Mouse (Mus musculus) kidney, embryonic 14.5 days (tissue): ENCODE measurements at regions not wholly inside any gene's neighbourhood (a gene's known extent, or its start where the extent isn't known, plus 50 kb on each side); places are given as distances from the start of the nearest gene placed in this dataset.
"Not testable (repeated sequence)": the region's sequence is repeated elsewhere in the genome, so short reads cannot be mapped to it uniquely, and the experiment has no call there.

Experiments used
- ATAC-seq: fragments of 200-750 bp; cut with Nextera tagmentation; 2 replicates; pipeline ENCODE4 v1.8.0; 2017; ENCODE audit warnings: moderate number of reproducible peaks, mild to moderate bottlenecking, moderate TSS enrichment, moderate library complexity; ENCODE audit not compliant: low FRiP score, low TSS enrichment
- H3K27ac ChIP-seq: fragments of 300-500 bp; sonication (generic); 2 replicates; pipeline ENCODE4 v1.5.1; 2014; ENCODE audit warnings: low read depth, mild to moderate bottlenecking, low read length, moderate library complexity, mixed read lengths
- H3K27me3 ChIP-seq: fragments of 300-500 bp; sonication (generic); 2 replicates; pipeline ENCODE4 v1.6.1; 2014; ENCODE audit warnings: mild to moderate bottlenecking, low read length; ENCODE audit not compliant: control insufficient read depth, insufficient read depth
- H3K36me3 ChIP-seq: fragments of 300-500 bp; sonication (generic); 2 replicates; pipeline ENCODE4 v1.6.1; 2014; ENCODE audit warnings: low read length, mixed read lengths; ENCODE audit not compliant: control insufficient read depth, insufficient read depth
- H3K4me1 ChIP-seq: fragments of 300-500 bp; sonication (generic); 2 replicates; pipeline ENCODE4 v1.6.1; 2014; ENCODE audit warnings: low read length, mixed read lengths; ENCODE audit not compliant: control insufficient read depth, insufficient read depth
- H3K4me2 ChIP-seq: fragments of 300-500 bp; sonication (generic); replicated peaks from 2 replicates; pipeline ENCODE4 v1.6.1; 2014; ENCODE audit warnings: low read depth, mild to moderate bottlenecking, low read length
- H3K4me3 ChIP-seq: fragments of 300-500 bp; sonication (generic); 2 replicates; pipeline ENCODE4 v1.5.1; 2014; ENCODE audit warnings: mild to moderate bottlenecking, low read length
- H3K9ac ChIP-seq: fragments of 300-500 bp; sonication (generic); 2 replicates; pipeline ENCODE4 v1.6.1; 2014; ENCODE audit warnings: low read depth, mild to moderate bottlenecking, low read length, moderate library complexity
- H3K9me3 ChIP-seq: fragments of 300-500 bp; sonication (generic); 2 replicates; pipeline ENCODE4 v1.6.1; 2016; ENCODE audit warnings: low read length; ENCODE audit not compliant: control insufficient read depth
- WGBS: fragments of 180-500 bp; shearing (Covaris S2); extraction: QIAGEN DNeasy Blood & Tissue Kit; methylation state at CpG from one replicate; pipeline ENCODE4 v1.1.7; 2014; 5-methylcytosine and 5-hydroxymethylcytosine counted together

DNA sequence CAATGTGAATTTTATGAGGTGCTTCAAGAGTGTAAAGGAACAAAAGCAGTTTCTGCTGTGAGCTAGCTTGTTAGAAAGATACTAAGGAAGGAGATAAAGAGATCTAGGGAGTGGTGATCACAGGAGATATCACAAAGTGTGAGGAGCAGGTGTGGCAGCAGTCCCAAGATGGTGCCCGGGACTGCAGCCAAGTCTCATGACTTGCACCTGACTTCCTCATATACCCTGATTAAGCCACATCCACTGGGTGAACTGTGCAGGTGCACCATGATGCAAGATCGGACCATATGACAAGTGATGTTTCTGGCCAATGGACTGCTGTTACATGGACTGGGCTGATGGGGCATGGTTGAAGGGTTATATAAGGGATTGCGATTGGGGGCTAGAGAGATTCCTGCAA, 197.8 kb upstream of the Atp10a start:
- not testable (repeated sequence) for H3K4me3 ChIP-seq, H3K27ac ChIP-seq, H3K9ac ChIP-seq, ATAC-seq, H3K9me3 ChIP-seq, H3K4me1 ChIP-seq, H3K36me3 ChIP-seq, H3K4me2 ChIP-seq, H3K27me3 ChIP-seq
- WGBS, result 92% methylated on average over 3 of the region's 3 CpGs

DNA sequence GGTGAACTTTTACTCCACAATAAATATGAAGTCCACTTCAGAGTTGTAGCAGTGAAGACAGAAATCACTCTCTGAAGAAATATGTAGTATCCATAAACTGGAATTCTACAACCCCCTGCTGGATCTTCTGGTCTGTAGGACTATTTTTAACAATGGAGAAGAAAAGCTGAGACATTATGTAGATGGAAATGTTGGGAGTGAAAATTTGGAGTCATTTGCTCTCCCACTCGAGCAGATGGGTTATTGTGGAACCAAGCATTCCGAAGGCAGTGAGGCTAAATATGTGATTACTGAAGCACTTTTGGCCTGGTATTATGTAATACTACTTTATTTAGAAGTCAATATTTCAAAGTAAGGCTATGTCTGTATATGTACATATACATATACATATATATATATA, 195.0 kb upstream of the Atp10a start:
- Histone ChIP-seq H3K4me2 (no peak overlapping the region), H3K4me1 (no peaks in the 10 kb centered on the region), H3K27ac (no peak overlapping the region), H3K9me3 (no peaks in the 10 kb centered on the region), H3K9ac (no peak overlapping the region), H3K36me3 (no peaks in the 10 kb centered on the region), H3K27me3 (no peaks in the 10 kb centered on the region), H3K4me3 (no peak overlapping the region)
- no peak for ATAC-seq
- WGBS, result 89% methylated on average over 2 of the region's 2 CpGs

- H3K36me3 ChIP-seq, result no peaks in the 10 kb centered on the region
- no peaks in the 10 kb centered on the region for H3K27me3 ChIP-seq
- no peaks in the 10 kb centered on the region for H3K9me3 ChIP-seq
- WGBS, result 68% methylated on average over 3 of the region's 3 CpGs
- no peak overlapping the region for H3K9ac ChIP-seq
- H3K4me2 ChIP-seq, result no peak overlapping the region
- no peaks in the 10 kb centered on the region for H3K4me1 ChIP-seq
- H3K27ac ChIP-seq, result no peak overlapping the region
- no peak overlapping the region for H3K4me3 ChIP-seq
- ATAC-seq, result no peak
Measured at GRCm38 (mm10) chr7:58473150-58473549, 182.8 kb upstream of the Atp10a start.

DNA sequence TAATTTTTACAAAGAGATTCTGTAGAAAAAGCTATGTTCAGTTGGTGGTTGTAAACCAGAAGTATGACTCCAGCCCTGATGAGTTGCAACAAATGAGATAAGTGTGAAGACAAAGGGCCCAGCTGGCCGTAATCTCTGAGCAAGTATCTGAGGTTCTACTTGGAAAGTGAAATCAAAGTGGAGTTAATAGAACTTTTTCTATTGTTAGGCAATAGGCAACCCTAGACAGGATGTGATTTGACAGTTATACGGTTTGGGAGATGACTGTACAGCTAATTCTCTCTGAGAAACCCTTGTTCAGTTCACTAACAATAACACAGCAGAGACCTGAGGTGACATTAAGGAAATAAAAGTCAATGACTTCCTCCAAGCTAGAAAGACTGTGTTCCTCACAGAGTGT, 180.8 kb upstream of the Atp10a start:
- H3K4me2 ChIP-seq, result no peak overlapping the region
- H3K9me3 ChIP-seq, result no peaks in the 10 kb centered on the region
- no peaks in the 10 kb centered on the region for H3K4me1 ChIP-seq
- no peak for ATAC-seq
- no peak overlapping the region for H3K4me3 ChIP-seq
- no peaks in the 10 kb centered on the region for H3K36me3 ChIP-seq
- 39% methylated on average over 2 of the region's 2 CpGs for WGBS
- H3K9ac ChIP-seq, result no peak overlapping the region
- H3K27ac ChIP-seq, result no peak overlapping the region
- no peaks in the 10 kb centered on the region for H3K27me3 ChIP-seq

DNA sequence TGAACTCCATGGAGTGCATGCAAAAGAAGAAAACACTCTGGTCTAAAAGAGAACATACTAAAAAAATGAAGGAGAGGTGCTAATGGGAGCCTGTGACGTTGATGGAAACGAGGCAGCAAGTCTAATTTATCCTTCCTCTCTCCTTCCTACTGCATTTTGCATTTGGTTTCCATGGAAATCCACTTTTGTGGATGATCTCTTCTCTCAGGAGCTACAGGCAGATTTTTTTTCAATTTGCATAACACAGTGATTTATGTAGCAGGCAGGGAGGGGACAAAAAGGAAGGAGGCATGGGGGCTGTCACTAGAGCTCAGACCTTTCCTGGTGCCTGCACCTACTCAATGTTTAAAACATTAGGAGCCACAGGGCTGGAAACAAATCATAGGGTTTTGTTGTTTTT, 167.7 kb upstream of the Atp10a start:
- no peak for ATAC-seq
- WGBS, result 63% methylated on average over 2 of the region's 2 CpGs
- H3K36me3 ChIP-seq, result no peaks in the 10 kb centered on the region
- H3K4me1 ChIP-seq, result no peaks in the 10 kb centered on the region
- no peaks in the 10 kb centered on the region for H3K9me3 ChIP-seq
- H3K27me3 ChIP-seq, result no peaks in the 10 kb centered on the region
- no peak overlapping the region for H3K9ac ChIP-seq
- H3K4me3 ChIP-seq, result no peak overlapping the region
- no peak overlapping the region for H3K27ac ChIP-seq
- no peak overlapping the region for H3K4me2 ChIP-seq
